Mouse (Mus musculus): ENCODE data around the gene Grwd1. TPM values are rescaled to one million over a fixed set of nuclear protein-coding genes. Genes with fewer than 3 reads are reported as not detected.

Gene Grwd1
- polyA plus RNA-seq, 1 experiment from 2014 or later, result 63.0 TPM

DNA sequence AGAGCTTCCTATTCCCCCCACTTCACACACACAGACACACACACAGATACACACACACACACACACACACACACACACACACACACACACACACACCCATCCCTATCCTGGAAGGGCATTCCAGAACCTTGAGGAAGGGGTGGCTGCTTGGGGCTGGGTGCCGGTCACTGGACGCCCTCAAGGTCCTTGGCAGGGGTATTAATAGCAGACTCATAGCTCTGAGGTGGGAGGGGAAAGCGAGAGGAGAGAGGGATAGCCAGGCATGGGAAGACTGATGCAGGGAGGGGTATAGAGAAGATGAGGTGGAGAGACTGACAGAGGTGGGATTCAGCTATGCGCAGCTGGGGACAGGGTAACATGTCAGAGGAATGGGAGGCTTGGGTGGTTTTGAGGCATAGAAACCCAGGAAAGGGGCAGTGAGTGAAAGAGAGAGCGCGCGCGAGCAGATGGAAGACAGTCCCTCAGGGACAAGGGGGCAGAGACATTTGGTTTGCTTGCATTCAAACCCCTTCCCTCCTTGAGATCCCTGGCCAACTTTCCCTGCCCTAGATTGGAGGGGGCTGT is 38.4 kb upstream of the Grwd1 start:
- H3K9ac ChIP-seq (ENCODE audit: low read depth, low read length), result peak overlapping the region; percentile 63
- 19% methylated on average over 8 of the region's 8 CpGs for WGBS

DNA sequence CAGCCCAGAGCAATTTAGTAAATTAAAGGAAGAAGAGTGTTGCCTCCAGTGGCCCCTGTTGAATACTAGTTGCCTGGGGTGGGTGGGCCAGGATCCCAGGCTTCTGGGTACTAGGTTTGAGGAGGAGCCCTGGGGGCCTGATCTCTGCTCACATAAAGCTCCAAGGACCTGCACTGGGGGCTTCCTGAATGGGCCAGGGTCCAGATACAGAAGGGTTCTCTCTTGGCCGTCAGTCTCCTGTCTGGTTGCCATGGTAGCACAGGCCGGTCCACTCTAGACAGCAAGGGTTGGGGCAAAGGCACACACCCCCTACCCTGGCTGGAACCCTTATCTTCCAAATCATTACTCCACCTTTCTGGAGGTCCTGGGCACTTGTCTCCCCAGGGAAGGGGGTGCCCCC is 37.1 kb upstream of the Grwd1 start:
- no peak overlapping the region for H3K4me3 ChIP-seq (ENCODE audit: low read length)
- peaks cover 44% of the 10 kb centered on the region for H3K4me1 ChIP-seq (ENCODE audit: control insufficient read depth, insufficient read depth, low read length)
- H3K9me3 ChIP-seq (ENCODE audit: control insufficient read depth, low read length), result no peaks in the 10 kb centered on the region
- no peak overlapping the region for H3K9ac ChIP-seq (ENCODE audit: low read depth, low read length)
- H3K27me3 ChIP-seq (replicated peaks; ENCODE audit: control insufficient read depth, insufficient read depth, low read length), result peaks cover 26% of the 10 kb centered on the region
- peak overlapping the region; percentile 59; the same call in 1 of the 2 replicates for H3K27ac ChIP-seq (ENCODE audit: low read length)
- 37% methylated on average over 2 of the region's 2 CpGs for WGBS
- no peaks in the 10 kb centered on the region for H3K36me3 ChIP-seq (ENCODE audit: control insufficient read depth, insufficient read depth, low read length)
- no peak for ATAC-seq
- H3K4me2 ChIP-seq (ENCODE audit: low read depth, low read length), result peak overlapping the region; percentile 20; the same call in 1 of the 2 replicates

More for the DNA sequence above, 38.4 kb upstream of the Grwd1 start:
- H3K36me3 ChIP-seq (ENCODE audit: control insufficient read depth, insufficient read depth, low read length), result no peaks in the 10 kb centered on the region
- peaks cover 50% of the 10 kb centered on the region for H3K4me1 ChIP-seq (ENCODE audit: control insufficient read depth, insufficient read depth, low read length)
- peaks cover 26% of the 10 kb centered on the region for H3K27me3 ChIP-seq (replicated peaks; ENCODE audit: control insufficient read depth, insufficient read depth, low read length)
- peak overlapping the region; percentile 62 for H3K4me2 ChIP-seq (ENCODE audit: low read depth, low read length)
- H3K9me3 ChIP-seq (ENCODE audit: control insufficient read depth, low read length), result no peaks in the 10 kb centered on the region
- H3K27ac ChIP-seq (ENCODE audit: low read length), result no peak overlapping the region
- H3K4me3 ChIP-seq (ENCODE audit: low read length), result no peak overlapping the region; the same call in 1 of the 2 replicates
- ATAC-seq, result no peak

DNA sequence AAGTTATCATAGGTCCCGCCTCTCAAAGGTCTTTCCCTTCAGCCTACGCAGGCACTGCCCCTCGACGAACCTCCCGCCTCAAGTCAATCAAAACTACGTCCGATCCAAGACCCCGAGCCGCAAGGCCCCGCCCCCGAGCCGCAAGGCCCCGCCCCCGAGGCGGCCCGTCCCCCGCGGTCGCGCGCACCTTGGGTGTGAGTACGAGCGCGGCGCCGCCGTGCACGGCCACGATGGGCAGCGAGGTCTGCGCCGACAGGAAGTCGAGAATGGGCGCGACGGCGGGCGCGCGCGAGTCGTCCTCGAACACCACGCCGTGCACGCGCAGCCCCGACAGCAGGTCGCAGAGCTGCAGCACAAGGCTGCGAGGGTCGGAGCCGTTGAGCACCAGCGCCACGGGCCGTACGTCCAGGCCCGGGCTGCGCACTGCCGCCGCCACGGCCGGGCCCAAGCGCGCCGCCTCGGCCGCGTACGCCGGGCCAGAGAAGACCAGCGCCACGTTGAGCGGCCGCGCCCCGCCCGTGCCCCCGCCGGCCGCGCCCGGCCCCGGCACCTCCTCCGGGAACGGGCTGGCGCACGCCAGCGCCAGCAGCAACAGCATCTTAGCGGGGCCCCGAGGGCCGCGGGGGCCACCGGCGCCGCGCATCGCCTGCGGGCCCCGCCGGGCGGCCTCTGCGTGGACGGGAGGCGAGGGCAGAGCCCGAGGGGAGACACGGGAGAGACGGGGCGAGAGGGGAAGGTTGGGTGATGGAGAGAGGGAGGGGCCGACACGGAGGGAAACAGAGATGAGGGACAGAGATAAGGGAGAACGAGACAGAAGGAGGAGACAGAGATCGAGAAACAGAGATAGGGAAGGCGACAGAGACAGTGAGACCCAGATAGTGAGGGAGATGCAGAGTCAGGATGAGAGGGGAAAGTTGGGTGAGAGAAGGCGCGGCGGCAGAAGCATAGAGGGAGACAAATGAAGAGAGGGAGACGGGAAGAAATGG is 35.5 kb upstream of the Grwd1 start:
- peak; percentile 80 for ATAC-seq

DNA sequence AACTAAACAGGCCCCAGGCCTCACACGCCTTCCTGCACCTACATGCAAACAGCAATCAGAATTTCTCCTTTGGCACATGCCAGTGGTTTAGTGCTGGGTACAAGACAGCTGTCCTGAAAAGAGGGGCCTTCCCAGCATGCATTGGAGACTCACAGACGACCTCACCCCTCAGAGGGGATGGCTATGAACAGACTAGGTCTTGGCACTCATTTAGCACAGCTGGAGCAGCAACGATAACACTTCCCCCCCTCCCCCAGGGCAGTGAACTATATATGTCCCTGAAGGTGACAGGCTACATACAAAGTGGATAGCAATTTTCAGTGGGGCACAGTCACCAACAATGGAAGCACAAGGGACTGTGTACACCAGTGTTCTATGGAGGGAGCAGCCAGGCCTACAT is 33.7 kb upstream of the Grwd1 start:
- H3K27me3 ChIP-seq (replicated peaks; ENCODE audit: control insufficient read depth, insufficient read depth, low read length), result peaks cover 10% of the 10 kb centered on the region; the same call in 1 of the 2 replicates
- H3K4me3 ChIP-seq (ENCODE audit: low read length), result no peak overlapping the region
- H3K27ac ChIP-seq (ENCODE audit: low read length), result no peak overlapping the region
- peaks cover 28% of the 10 kb centered on the region for H3K4me1 ChIP-seq (ENCODE audit: control insufficient read depth, insufficient read depth, low read length)
- no peak overlapping the region for H3K4me2 ChIP-seq (ENCODE audit: low read depth, low read length)
- H3K36me3 ChIP-seq (ENCODE audit: control insufficient read depth, insufficient read depth, low read length), result no peaks in the 10 kb centered on the region
- H3K9ac ChIP-seq (ENCODE audit: low read depth, low read length), result no peak overlapping the region
- ATAC-seq, result no peak
- H3K9me3 ChIP-seq (ENCODE audit: control insufficient read depth, low read length), result no peaks in the 10 kb centered on the region
- WGBS, result 63% methylated on average over 3 of the region's 3 CpGs

More for the DNA sequence above, 35.5 kb upstream of the Grwd1 start:
- Histone ChIP-seq H3K27ac (ENCODE audit: low read length) (peak overlapping the region; percentile 82), H3K9me3 (ENCODE audit: control insufficient read depth, low read length) (no peaks in the 10 kb centered on the region), H3K9ac (ENCODE audit: low read depth, low read length) (peak overlapping the region; percentile 87), H3K4me3 (ENCODE audit: low read length) (peak overlapping the region; percentile 76), H3K4me1 (ENCODE audit: control insufficient read depth, insufficient read depth, low read length) (peaks cover 44% of the 10 kb centered on the region), H3K4me2 (ENCODE audit: low read depth, low read length) (peak overlapping the region; percentile 91), H3K36me3 (ENCODE audit: control insufficient read depth, insufficient read depth, low read length) (no peaks in the 10 kb centered on the region), H3K27me3 (replicated peaks; ENCODE audit: control insufficient read depth, insufficient read depth, low read length) (peaks cover 23% of the 10 kb centered on the region)
- 1% methylated on average over 108 of the region's 117 CpGs for WGBS

DNA sequence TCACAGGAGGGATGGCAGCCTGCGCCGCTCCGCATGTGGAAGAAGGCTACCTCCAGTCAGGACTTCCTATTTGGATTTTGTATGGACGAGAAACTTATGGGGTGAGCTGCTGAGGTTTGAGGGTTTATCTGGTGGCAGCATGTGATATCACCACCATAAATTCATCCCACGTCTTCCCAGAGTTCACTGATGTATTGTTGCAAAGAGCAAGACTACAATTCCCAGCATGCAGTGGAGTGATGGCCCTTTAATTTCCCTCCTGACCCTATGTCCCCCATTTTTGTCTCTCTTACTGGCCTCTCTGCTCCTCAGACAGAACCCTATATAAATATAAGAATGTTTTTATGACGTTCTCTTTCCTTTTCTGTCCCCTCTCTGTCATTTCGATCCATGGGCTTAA is 32.1 kb upstream of the Grwd1 start:
- H3K9ac ChIP-seq (ENCODE audit: low read depth, low read length), result no peak overlapping the region
- H3K27me3 ChIP-seq (replicated peaks; ENCODE audit: control insufficient read depth, insufficient read depth, low read length), result 0 out of 2 replicates have a peak, but pooled peaks cover 1% of the 10 kb centered on the region
- H3K36me3 ChIP-seq (ENCODE audit: control insufficient read depth, insufficient read depth, low read length), result no peaks in the 10 kb centered on the region
- no peak for ATAC-seq
- no peaks in the 10 kb centered on the region for H3K9me3 ChIP-seq (ENCODE audit: control insufficient read depth, low read length)
- H3K4me3 ChIP-seq (ENCODE audit: low read length), result no peak overlapping the region
- no peak overlapping the region for H3K4me2 ChIP-seq (ENCODE audit: low read depth, low read length)
- no peak overlapping the region for H3K27ac ChIP-seq (ENCODE audit: low read length)
- H3K4me1 ChIP-seq (ENCODE audit: control insufficient read depth, insufficient read depth, low read length), result peaks cover 16% of the 10 kb centered on the region
- WGBS, result 83% methylated on average over 7 of the region's 7 CpGs

DNA sequence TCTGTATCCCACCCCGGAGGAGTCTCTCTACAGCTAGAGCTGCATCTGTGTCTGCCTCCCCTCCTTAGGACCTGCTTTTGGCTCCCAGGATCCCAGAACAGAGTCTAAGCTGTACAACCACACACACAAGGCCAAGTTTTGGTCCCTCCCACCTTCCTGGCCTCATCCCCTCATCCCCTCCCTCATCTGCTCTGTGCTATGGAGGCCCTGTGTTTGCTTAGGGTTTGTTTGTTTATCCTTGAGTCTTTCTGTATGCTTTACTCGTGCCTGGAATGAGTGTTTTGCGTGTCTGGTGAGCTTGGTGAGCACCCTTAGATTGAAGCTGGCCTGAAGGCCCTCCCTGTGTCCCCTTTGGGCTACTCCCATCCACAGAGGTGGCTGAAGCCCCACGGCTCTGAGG is 28.3 kb upstream of the Grwd1 start:
- Histone ChIP-seq H3K27me3 (replicated peaks; ENCODE audit: control insufficient read depth, insufficient read depth, low read length) (peaks cover 10% of the 10 kb centered on the region; the same call in 1 of the 2 replicates), H3K9me3 (ENCODE audit: control insufficient read depth, low read length) (no peaks in the 10 kb centered on the region), H3K27ac (ENCODE audit: low read length) (no peak overlapping the region), H3K36me3 (ENCODE audit: control insufficient read depth, insufficient read depth, low read length) (no peaks in the 10 kb centered on the region), H3K4me1 (ENCODE audit: control insufficient read depth, insufficient read depth, low read length) (peaks cover 14% of the 10 kb centered on the region), H3K9ac (ENCODE audit: low read depth, low read length) (0 out of 2 replicates have a peak overlapping the region, but pooled peaks have one; percentile 20), H3K4me2 (ENCODE audit: low read depth, low read length) (no peak overlapping the region), H3K4me3 (ENCODE audit: low read length) (no peak overlapping the region)
- 39% methylated on average over 4 of the region's 4 CpGs for WGBS
- peak; percentile 59 for ATAC-seq

DNA sequence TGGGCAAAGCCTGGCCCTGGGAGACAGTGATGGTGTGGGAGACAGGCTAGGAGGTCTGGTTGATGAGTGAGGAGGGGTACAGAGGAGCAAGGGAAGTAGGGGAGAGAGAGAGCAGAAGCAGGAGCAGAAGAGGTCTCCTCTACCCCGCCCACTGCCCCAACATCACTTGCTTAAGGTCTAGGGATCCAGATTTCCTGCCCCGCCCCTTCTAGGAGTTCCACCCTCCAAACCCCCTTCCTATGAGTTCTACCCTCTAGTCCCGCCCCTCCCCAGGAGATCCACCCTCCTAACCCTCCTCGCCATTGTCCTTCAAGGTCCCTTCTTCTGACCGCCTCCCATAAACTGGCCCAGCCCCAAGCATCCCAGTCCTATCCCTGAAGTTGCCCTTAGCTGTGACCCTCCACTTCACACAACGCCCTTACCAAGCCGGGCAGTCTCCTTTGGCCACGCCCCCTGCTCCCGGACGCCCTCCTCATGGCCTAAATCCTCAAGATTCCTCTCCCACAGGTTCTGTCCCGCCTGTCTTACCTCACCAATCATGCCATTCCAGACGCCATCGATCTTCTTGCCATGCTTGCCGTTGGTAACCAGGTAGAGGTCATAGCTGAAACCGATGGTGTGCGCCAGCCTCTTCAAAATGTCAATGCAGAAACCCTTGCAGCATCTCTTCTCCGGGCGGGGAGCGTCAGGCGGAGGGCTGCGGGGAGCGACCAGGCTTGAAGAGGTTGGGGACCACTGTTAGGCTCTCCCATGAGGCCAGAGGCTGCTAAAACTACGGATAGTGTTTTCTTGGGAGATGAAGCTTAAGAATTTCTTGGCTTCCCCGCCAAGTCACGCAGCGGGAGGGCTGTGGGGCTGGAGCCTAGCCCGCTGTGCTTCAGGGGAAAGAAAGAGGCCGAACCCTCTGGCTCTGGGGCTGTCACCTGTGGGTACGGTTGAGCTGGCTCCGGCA is 26.5 kb upstream of the Grwd1 start:
- peak overlapping the region; percentile 63 for H3K4me2 ChIP-seq (ENCODE audit: low read depth, low read length)
- no peaks in the 10 kb centered on the region for H3K9me3 ChIP-seq (ENCODE audit: control insufficient read depth, low read length)
- WGBS, result 8% methylated on average over 30 of the region's 30 CpGs
- no peak overlapping the region for H3K27ac ChIP-seq (ENCODE audit: low read length)
- ATAC-seq, result peak; percentile 34
- peaks cover 10% of the 10 kb centered on the region; the same call in 1 of the 2 replicates for H3K27me3 ChIP-seq (replicated peaks; ENCODE audit: control insufficient read depth, insufficient read depth, low read length)
- H3K4me1 ChIP-seq (ENCODE audit: control insufficient read depth, insufficient read depth, low read length), result peaks cover 14% of the 10 kb centered on the region
- H3K9ac ChIP-seq (ENCODE audit: low read depth, low read length), result peak overlapping the region; percentile 60
- no peaks in the 10 kb centered on the region for H3K36me3 ChIP-seq (ENCODE audit: control insufficient read depth, insufficient read depth, low read length)
- peak overlapping the region; percentile 39 for H3K4me3 ChIP-seq (ENCODE audit: low read length)

DNA sequence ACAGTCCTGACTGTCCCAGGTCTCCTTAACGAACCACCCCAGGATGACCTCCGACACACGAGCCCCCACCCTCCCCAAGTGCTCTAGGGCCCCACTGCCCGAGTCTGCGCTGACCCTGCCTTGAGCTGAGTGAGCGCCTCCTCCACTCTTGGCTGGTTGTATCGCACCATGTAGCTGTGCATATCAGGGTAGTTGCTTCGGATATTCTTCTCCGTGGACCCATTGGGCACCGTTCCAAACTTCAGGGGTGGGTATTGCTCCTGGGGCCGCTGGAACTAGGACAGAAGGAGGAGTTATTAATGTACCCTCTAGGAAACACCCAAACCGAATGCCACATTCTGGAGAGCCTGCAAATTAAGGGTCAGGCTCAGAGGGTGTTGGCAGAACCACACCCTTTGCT is 22.3 kb upstream of the Grwd1 start:
- Histone ChIP-seq H3K27ac (ENCODE audit: low read length) (no peak overlapping the region), H3K9ac (ENCODE audit: low read depth, low read length) (no peak overlapping the region), H3K4me2 (ENCODE audit: low read depth, low read length) (no peak overlapping the region), H3K9me3 (ENCODE audit: control insufficient read depth, low read length) (no peaks in the 10 kb centered on the region), H3K27me3 (replicated peaks; ENCODE audit: control insufficient read depth, insufficient read depth, low read length) (peaks cover 10% of the 10 kb centered on the region; the same call in 1 of the 2 replicates), H3K4me3 (ENCODE audit: low read length) (no peak overlapping the region), H3K36me3 (ENCODE audit: control insufficient read depth, insufficient read depth, low read length) (no peaks in the 10 kb centered on the region), H3K4me1 (ENCODE audit: control insufficient read depth, insufficient read depth, low read length) (peaks cover 18% of the 10 kb centered on the region)
- 80% methylated on average over 12 of the region's 12 CpGs for WGBS
- no peak for ATAC-seq

Measured in intestine, embryonic 16.5 days (tissue).